Mouse (Mus musculus): ENCODE measurements around the gene Nedd8. TPM values are rescaled to one million over a fixed set of nuclear protein-coding genes. Genes with fewer than 3 reads are reported as not detected.

Nedd8 gene
- total RNA-seq, 1 experiment from 2014 or later = 352 TPM

GRCm38 (mm10) chr14:55614565-55615178, 57.3 kb downstream of the Nedd8 start:
- no peak for DNase-seq

- no peak for DNase-seq
Observed at GRCm38 (mm10) chr14:55613346-55613745, 58.6 kb downstream of the Nedd8 start.

Other genes starting within 250 kb of the Nedd8 start
- gene Dhrs4, start 193.4 kb downstream of the Nedd8 start, total RNA-seq (2021) = 83.7 and 89.8 TPM in 2 replicates
- gene Carmil3, start 181.5 kb downstream of the Nedd8 start, total RNA-seq (2021) = 7.3 and 9.6 TPM in 2 replicates
- gene Cpne6, start 161.7 kb downstream of the Nedd8 start, total RNA-seq (2021) = 0.12 TPM in 1 of 2 replicates, not detected in the other
- not detected in 2 replicates for gene Nrl, start 147.1 kb downstream of the Nedd8 start, total RNA-seq (2021)
- gene Pck2, start 131.9 kb downstream of the Nedd8 start, total RNA-seq (2021) = 33.9 and 46.2 TPM in 2 replicates
- 131 and 160 TPM in 2 replicates for gene Dcaf11, start 112.1 kb downstream of the Nedd8 start, total RNA-seq (2021)
- gene A730061H03Rik, start 111.7 kb downstream of the Nedd8 start, total RNA-seq (2021) = 2.6 TPM in 1 of 2 replicates, not detected in the other
- gene Fitm1, start 96.5 kb downstream of the Nedd8 start, total RNA-seq (2021) = 1.7 and 2.6 TPM in 2 replicates
- 328 and 383 TPM in 2 replicates for gene Psme1, start 94.0 kb downstream of the Nedd8 start, total RNA-seq (2021)
- 34.5 and 61.6 TPM in 2 replicates for gene Emc9, start 86.8 kb downstream of the Nedd8 start, total RNA-seq (2021)
- 357 and 368 TPM in 2 replicates for gene Psme2, start 81.0 kb downstream of the Nedd8 start, total RNA-seq (2021)
- gene Rnf31, start 80.4 kb downstream of the Nedd8 start, total RNA-seq (2021) = 37.4 and 49.3 TPM in 2 replicates
- 24.2 and 24.8 TPM in 2 replicates for gene Irf9, start 68.6 kb downstream of the Nedd8 start, total RNA-seq (2021)
- gene Rec8, start 54.1 kb downstream of the Nedd8 start, total RNA-seq (2021) = 13.6 TPM in 2 replicates
- 100 and 141 TPM in 2 replicates for gene Ipo4, start 36.2 kb downstream of the Nedd8 start, total RNA-seq (2021)
- 2.4 and 2.5 TPM in 2 replicates for gene Gm49378, start 34.2 kb downstream of the Nedd8 start, total RNA-seq (2021)
- gene Tm9sf1, start 28.3 kb downstream of the Nedd8 start, total RNA-seq (2021) = 81.1 and 98.6 TPM in 2 replicates
- 2.6 and 2.9 TPM in 2 replicates for gene Tssk4, start 21.9 kb downstream of the Nedd8 start, total RNA-seq (2021)
- 73.5 and 88.6 TPM in 2 replicates for gene Mdp1, start 11.6 kb downstream of the Nedd8 start, total RNA-seq (2021)
- gene Gmpr2, start 183 bp downstream of the Nedd8 start, total RNA-seq (2021) = 28.0 and 32.2 TPM in 2 replicates
- gene Tinf2, start 9.7 kb upstream of the Nedd8 start, total RNA-seq (2021) = 30.0 and 36.4 TPM in 2 replicates
- not detected in 2 replicates for gene Tgm1, start 41.8 kb upstream of the Nedd8 start, total RNA-seq (2021)
- gene Rabggta, start 50.1 kb upstream of the Nedd8 start, total RNA-seq (2021) = 23.7 and 28.1 TPM in 2 replicates
- 75.8 and 77.4 TPM in 2 replicates for gene Dhrs1, start 73.6 kb upstream of the Nedd8 start, total RNA-seq (2021)
- 20.9 and 24.4 TPM in 2 replicates for gene Nop9, start 73.6 kb upstream of the Nedd8 start, total RNA-seq (2021)
- gene Cideb, start 86.3 kb upstream of the Nedd8 start, total RNA-seq (2021) = 0.79 and 2.9 TPM in 2 replicates
- gene Ltb4r2, start 89.3 kb upstream of the Nedd8 start, total RNA-seq (2021) = 0.12 TPM in 1 of 2 replicates, not detected in the other
- not detected in 2 replicates for gene Ltb4r1, start 93.8 kb upstream of the Nedd8 start, total RNA-seq (2021)
- 8.0 and 10.2 TPM in 2 replicates for gene Adcy4, start 112.0 kb upstream of the Nedd8 start, total RNA-seq (2021)
- 2.9 and 3.6 TPM in 2 replicates for gene Ripk3, start 116.7 kb upstream of the Nedd8 start, total RNA-seq (2021)
- 19.9 and 30.5 TPM in 2 replicates for gene Nfatc4, start 151.0 kb upstream of the Nedd8 start, total RNA-seq (2021)
- 10.7 and 13.5 TPM in 2 replicates for gene Nynrin, start 181.9 kb upstream of the Nedd8 start, total RNA-seq (2021)
- gene Cbln3, start 212.3 kb upstream of the Nedd8 start, total RNA-seq (2021) = 0.15 and 0.24 TPM in 2 replicates
- gene Khnyn, start 212.8 kb upstream of the Nedd8 start, total RNA-seq (2021) = 21.6 and 25.5 TPM in 2 replicates
- 58.1 and 62.6 TPM in 2 replicates for gene Sdr39u1, start 228.2 kb upstream of the Nedd8 start, total RNA-seq (2021)

Measured in adrenal gland, postnatal 25 days (tissue).